Mouse (Mus musculus): ENCODE measurements around the gene Srgn.
"Not testable (repeated sequence)": the region's sequence is repeated elsewhere in the genome, so short reads cannot be mapped to it uniquely, and the experiment has no call there.

Gene Srgn

DNA sequence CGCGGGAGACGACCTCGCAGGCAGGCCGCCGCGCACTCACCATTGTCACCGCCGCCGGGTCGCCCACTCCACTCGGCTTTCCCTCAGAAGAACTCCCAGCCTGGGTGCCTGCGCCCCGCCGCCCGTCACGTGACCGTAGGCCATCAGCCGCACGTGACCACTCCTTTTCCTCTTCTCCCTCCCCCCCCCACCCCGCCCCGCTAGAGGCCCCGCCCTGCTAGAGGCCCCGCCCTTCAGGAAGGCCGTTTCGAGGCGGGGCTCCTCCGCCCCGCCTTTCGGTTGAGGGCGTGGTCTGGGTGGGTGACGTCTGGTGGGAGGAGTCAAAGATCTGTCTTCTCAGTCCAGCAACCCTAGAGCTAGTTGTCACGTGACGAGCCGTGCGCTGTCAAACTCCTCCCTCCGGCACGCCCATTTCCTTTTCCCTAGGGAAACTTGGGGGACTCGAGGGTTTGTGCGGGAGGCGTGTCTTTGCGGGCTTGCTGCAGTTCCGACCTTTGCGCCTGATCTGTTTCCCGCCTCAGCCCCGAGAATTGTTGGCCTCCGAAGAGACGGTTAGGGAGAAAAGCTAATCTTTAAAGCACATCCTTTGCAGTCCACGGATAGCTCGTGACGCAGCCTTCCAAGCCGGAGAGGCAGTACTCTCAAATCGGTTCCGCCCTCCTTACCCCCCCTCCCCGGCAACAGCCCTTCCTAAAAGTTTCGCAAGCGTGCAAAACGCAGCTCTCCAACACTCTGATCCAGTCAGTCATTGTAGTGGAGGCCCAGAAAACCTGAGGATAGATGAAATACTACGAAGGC lies 40.4 kb downstream of the Srgn start, which contains the start of gene Vps26a:
TSS of gene Vps26a (minus strand) at position 188 of the 798 bp plus-strand sequence.
- DNase-seq (ENCODE audit: extremely low read depth, low read depth, low spot score), result peak; percentile 75

DNA sequence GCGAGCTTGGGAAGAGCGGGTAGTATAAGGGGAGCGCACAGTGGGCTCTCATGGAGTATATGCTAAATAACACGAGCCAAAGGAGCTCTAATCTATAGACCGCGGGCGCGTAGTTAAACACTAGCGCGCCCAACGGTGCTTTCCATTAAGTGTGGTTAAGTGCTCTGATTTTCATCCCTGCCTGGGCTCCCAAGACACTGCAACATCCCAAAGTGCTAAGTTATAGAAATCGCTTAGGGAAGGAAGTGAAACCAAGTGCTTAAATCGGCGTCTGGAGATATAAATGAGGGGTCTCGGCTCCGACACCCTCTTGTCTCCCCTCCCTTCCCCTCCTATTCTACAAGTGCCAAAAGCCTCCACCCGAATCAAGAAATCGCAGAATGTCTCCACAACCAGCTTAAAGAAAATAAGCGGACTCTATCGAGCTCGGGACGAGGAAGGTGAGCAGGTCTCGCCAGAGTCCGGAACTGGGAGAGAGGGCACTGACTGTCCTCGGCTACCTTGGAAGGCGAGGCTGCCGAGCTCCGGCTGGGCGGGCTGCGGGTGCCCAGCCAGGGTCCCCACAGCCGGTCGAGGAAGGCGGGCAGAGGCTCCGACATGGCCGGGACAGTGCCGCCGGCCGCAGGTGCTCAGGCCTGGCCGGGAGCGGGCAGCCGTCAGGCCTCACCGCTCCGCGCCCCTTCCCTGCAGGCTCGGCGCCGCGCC lies 41.2 kb downstream of the Srgn start:
- no peak for DNase-seq (ENCODE audit: extremely low read depth, low read depth, low spot score)

DNA sequence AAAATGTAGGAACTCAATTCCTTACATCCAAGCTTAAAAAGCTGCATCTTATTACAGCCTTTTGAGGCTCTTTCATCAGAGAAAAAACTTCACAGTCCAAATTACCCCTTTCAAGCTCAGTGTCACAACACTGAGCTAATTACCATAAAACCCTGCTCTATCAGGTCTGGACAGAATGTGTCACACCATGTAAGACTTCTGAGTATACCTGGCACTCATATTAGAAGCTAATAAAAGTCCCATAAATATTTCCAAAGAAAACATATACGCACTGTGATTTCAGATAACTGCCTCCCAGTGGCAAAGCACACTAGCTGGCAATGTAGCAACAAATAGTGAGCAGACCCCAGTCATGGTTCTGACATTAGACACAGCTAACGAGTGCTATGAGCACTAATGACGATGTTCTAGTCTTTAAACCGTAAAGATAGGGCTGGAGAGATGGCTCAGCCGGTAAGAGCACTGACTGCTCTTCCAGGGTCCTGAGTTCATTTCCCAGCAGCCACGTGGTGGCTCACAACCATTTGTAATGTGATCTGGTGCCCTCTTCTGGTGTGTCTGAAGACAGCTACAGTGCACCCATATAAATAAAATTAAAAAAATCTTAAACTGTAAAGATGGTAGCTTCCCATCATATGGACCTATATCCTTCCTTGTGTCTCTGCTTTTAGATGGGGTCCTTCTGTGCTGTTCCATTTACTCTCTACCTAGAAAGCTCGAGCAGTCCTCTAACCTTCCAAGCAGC lies 46.0 kb downstream of the Srgn start:
- DNase-seq (ENCODE audit: extremely low read depth, low read depth, low spot score), result peak; percentile 68

DNA sequence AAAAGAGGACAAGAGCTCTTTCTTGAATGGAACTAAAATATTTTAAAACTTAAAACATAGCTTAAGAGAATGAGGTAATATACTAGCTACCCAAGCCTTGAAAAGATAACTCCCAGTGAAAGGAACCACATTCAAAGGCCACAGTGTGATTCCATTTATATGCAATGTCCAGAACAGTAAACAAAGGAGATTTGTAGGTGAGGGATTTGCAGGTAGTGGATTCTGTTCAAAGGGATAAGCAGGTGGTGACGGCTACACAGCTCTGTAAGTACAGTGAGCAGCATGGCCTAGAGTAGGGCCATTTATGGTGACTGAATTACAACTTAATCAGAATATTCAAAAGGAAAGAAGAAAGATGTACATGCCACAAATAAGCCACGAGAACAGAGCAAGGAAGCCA lies 50.3 kb downstream of the Srgn start:
- no peak for DNase-seq (ENCODE audit: extremely low read depth, low read depth, low spot score)

DNA sequence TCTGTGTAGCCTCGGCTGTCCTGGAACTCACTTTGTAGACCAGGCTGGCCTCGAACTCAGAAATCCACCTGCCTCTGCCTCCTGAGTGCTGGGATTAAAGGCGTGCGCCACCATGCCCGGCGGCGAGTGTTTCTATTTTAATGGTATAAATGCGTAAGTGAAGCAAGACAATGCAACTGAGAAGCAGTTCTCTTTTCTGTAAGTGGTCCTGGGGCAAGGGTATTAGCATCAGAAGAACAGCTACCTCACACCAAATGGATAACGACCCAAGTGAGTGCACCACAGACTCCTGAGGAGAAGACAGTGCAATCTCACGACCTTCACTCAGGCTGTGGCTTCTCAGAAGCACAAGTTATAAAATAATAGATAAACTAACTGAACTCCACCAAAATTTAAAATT lies 52.3 kb downstream of the Srgn start:
- DNase-seq (ENCODE audit: extremely low read depth, low read depth, low spot score), result no peak

DNA sequence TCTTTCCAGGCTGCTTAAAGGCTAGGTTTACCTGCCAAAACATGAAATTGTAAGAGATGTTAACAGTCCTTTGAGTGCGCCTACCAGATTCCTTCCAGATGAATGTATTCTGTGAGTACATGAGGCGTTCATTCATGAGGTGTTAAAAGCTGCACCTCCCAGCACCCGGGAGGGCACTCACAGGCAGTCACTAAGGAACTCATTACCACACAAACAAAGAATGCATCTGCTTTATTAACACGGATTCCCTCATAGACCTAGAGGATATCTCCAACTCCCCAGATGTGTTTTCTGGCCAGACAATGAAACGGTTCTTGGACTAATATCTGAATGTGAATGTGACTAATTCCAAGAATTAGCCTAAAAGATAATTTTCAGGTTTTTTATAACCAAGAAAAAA lies 56.1 kb downstream of the Srgn start:
- no peak for DNase-seq (ENCODE audit: extremely low read depth, low read depth, low spot score)

DNA sequence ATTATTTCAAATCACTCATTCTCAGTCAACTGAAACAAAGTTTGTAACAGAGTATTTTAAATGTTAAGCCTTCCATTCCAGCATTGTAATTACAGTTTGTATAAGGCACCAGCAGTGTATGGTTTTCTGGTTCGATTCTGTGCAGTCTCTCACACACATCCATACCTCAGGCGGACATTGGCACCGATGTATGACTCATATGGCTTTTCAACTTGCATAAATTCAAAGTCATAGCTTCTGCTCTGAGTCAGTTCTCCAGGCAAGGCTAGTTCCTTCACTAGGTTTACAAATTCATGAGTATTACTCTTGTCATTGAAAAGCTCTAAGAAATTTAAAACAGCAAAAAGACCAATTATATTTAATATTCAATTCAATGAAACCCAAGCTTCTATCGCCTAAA lies 57.5 kb downstream of the Srgn start:
- DNase-seq (ENCODE audit: extremely low read depth, low read depth, low spot score), result no peak

DNA sequence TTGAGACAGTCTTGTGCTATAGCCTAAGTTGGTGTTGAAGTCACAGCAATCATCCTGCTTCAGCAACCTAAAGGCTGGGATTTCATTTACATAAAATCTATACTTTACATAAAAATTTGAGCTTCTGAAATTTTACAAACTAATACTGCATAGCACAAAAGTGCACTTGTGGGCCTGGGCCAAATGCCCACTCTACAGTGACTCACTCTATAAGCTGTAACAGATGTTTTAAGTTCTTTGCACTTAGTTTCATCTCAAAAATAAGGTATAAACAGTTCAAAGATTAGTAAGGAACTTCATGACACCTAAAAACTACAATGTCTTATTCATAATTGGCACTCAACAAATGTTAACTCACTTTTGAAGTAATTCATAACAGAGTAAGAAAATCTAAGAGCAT lies 65.9 kb downstream of the Srgn start:
- DNase-seq (ENCODE audit: extremely low read depth, low read depth, low spot score), result no peak

DNA sequence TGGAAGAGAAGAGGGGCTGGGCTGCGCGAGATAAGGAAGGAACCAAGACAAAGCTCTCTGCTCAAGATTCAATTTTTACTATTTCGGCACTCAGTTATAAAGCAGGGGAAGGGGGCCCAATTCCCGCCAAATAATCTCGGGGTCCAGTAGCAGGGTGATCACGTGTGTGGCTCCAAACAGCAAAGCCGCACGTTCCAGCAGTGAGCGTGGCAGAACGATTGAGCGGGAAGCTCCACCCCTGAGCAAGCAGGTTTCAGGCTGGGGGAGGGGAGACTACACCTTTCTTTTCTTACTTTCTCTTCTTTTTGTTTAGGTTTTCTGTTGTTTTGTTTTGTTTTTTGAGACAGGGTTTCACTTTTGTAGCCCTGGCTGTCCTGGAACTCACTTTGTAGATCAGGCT lies 75.2 kb downstream of the Srgn start:
- DNase-seq (ENCODE audit: extremely low read depth, low read depth, low spot score), result not testable (repeated sequence)

DNA sequence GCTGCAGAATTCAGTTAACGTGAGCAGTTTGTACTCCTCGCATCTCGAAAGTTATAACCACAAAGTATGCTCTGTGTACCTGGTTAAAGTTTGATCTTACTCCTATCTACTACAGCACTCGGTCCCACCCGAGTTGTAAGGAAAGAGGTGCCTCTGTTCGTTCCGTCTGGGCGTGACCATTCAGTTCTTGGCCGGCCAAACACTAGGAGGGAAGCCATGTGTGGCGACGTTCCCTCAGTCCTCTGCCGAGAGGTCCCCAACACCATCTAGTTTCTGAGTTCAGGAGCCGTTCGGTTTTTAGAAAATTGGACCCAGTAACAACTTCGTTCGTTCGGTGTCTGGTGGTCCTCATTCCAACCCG lies 77.0 kb downstream of the Srgn start:
- DNase-seq (ENCODE audit: extremely low read depth, low read depth, low spot score), result no peak

DNA sequence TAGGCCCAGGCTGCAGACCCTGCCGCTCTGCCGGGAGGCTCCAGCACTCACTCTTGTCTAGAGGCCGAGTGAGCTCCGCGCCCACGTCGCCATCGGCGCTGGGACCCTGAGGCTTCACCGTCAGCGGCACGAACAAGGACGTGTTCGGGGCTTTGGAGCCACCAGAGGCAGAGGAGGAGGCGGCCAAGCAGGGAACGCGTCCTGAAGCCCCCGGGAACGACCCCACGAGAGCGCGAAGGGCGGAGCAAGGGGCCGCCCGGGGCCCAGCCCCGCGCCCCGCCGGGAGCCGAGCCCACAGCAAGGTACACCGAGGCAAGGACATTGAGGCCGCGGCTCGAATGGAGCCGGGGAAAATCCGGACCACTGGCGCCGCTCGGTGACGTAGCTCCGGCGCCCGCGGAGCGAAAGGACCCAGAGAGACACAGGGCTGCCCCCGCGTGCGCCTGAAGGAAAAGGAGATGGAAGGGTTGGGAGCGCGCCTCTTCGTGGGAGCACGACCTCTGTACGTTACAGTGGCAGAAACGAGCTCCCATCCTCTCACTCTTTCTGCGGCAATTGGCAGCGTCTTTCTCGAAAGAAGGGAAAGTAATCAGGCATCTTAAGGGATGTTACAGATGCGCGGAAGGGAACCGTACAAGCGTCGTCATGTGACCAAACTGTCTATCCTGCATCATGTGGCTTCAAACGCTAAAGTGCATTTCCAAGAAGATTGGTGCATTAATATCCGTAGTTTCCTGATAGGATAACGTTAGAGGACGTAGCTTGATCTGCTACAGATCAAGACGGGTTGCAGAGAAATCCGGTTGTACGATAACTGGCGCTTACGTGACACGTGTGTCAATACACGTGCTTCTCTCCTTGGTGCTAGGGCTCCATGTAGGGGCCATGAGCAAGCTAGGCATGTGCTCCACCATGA lies 77.6 kb downstream of the Srgn start, which contains the start of the genes 4930507D05Rik and Supv3l1:
TSS of gene 4930507D05Rik (plus strand) at position 126 of the 916 bp plus-strand sequence.
TSS of gene Supv3l1 (minus strand) at position 375 of the 916 bp plus-strand sequence.
- DNase-seq (ENCODE audit: extremely low read depth, low read depth, low spot score), result peak; percentile 56

Data from fat pad, adult 2 months (tissue).